Mouse (Mus musculus) cortical plate, adult 2 months (tissue): ENCODE measurements around the gene Arpp21. TPM values are rescaled to one million over a fixed set of nuclear protein-coding genes. Genes with fewer than 3 reads are reported as not detected.

Source experiments
- H3K27ac ChIP-seq: fragments of 200-500 bp; 2 replicates; pipeline ENCODE4 v1.5.1; 2012; ENCODE audit warnings: low read length, control low read depth, inconsistent platforms; ENCODE audit not compliant: insufficient read depth
- H3K4me1 ChIP-seq: fragments of 200-500 bp; 2 replicates; pipeline ENCODE4 v1.6.1; 2011; ENCODE audit warnings: low read length; ENCODE audit not compliant: control insufficient read depth, insufficient read depth
- H3K4me3 ChIP-seq: fragments of 200-500 bp; 2 replicates; pipeline ENCODE4 v1.5.1; 2011; ENCODE audit warnings: mild to moderate bottlenecking, low read length, control low read depth; ENCODE audit not compliant: insufficient read depth
- CTCF ChIP-seq: fragments of 200-500 bp; IDR thresholded peaks from 2 replicates; pipeline ENCODE4 v1.5.1; 2011; ENCODE audit warnings: mild to moderate bottlenecking, control low read depth, low read length; ENCODE audit not compliant: insufficient read depth; ENCODE audit errors: extremely low read depth
- POLR2A ChIP-seq: fragments of 200-500 bp; IDR thresholded peaks from 2 replicates; pipeline ENCODE4 v1.6.1; 2011; ENCODE audit warnings: mild to moderate bottlenecking, low read length, control low read depth; ENCODE audit not compliant: insufficient read depth; ENCODE audit errors: extremely low read depth
- polyA plus RNA-seq: library from polyadenylated mRNA; depleted of rRNA; stranded (reverse); fragments of >200 nt; gene quantifications from 2 replicates; pipeline ENCODE4 v1.2.3, GENCODE M21; 2012

Gene Arpp21
- polyA plus RNA-seq, 1 experiment = 601 TPM

DNA sequence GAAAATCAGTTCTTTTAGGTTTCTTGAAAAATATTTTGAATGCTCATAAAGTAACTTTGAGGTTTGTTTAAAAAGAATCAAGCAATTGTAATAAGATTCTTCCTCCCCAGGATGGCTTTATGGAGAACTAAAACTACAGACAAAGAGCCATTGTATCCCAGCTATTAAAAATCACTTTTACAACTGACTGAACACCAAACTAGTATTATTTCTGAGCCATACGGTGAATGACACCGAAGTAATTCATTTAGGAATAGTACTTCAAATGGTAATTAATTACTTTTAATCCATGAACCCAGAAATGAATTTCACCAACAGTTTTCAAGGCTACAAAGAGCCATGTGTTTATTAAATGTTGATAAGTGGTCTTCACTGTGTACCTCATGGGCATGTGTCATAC, 74.8 kb downstream of the Arpp21 start:
- TF ChIP-seq POLR2A (no peak), CTCF (no peak)
- H3K4me3 ChIP-seq = no peak overlapping the region
- H3K4me1 ChIP-seq = peaks cover 2% of the 10 kb centered on the region
- H3K27ac ChIP-seq = no peak overlapping the region

DNA sequence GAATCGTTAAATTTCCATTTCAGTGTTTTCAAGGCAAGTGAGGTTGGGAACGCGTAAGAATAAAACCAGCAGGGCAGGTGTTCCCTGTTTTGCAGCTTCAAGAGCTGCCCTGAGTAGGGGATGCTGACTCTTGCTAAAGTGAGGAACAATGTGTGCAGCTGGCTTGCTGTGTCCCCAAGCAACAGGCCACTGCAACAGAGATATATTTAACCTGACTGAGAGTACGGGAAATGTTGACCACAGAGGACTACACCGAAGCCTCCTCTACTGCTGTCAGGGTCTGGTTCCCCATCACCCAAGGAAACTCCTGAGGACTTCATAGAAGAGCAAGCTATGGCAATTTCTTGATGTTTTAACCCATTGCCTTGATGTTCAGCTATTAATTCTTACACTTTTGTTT, 81.8 kb downstream of the Arpp21 start:
- peaks cover 2% of the 10 kb centered on the region for H3K4me1 ChIP-seq
- no peak overlapping the region for H3K27ac ChIP-seq
- H3K4me3 ChIP-seq = no peak overlapping the region
- TF ChIP-seq CTCF (no peak), POLR2A (no peak)

DNA sequence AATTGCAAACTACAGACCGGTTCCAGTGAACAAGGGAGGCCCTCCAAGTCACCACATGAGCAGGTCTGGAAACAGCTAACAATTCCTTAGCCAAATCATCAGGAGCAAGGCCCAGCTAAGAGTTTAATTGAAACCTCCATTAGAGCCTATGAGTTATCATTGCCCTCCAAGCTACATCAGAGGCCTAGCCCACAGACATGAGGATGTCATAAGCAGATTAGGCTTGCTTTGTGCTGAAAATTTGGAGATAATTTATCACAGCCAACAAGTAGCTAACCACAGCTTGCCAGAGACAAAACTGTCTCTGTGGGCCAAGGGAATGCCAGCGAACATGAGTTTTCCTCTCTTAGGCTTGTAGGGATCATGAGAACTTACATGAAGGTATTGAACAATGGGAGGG, 83.0 kb downstream of the Arpp21 start:
- H3K27ac ChIP-seq = no peak overlapping the region
- H3K4me1 ChIP-seq = no peaks in the 10 kb centered on the region; the same call in none of the 2 replicates
- TF ChIP-seq CTCF = no peak
- TF ChIP-seq POLR2A = no peak

DNA sequence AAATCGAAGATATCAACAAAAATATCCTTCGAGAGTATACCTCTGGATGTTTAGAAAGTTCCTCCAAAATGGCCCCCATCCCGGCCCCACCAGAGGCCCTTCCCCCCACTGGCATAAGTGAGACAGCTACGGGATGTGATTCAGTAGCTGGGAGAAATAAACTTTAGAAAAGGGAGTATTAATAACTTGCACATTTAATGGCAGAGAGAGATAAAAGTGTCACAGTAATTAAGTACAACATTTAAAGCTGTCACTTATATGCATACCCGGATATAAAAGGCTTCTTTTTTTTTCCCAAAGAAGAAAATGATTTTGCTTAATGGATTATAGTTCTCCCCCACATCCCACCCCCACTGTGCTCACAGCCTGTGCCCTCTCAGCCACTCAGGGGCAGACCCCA, 84.6 kb downstream of the Arpp21 start:
- Histone ChIP-seq H3K27ac (no peak overlapping the region), H3K4me1 (no peaks in the 10 kb centered on the region; the same call in 1 of the 2 replicates), H3K4me3 (no peak overlapping the region)
- TF ChIP-seq CTCF (no peak), POLR2A (no peak)

More for the DNA sequence above, 83.0 kb downstream of the Arpp21 start:
- H3K4me3 ChIP-seq = no peak overlapping the region

DNA sequence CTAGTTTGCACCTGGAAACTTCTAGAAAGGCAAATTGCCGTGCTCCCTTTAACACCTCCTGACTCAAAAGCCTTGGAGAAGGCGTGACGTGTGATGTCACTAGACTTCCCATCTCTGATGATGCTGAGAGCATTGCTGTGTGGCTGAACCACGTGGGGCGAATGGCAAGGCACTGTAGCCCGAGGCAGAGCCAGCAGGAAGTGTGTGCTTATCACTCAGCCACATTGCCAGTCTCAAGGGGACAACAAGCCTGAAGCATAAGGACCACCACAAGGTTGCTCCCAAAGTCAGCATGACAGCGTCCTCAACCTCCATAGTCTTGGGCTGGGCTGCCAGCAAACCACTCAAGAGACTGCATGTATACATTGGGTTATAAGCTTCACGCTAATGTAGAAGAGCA, 95.1 kb downstream of the Arpp21 start:
- H3K4me1 ChIP-seq = peaks cover 4% of the 10 kb centered on the region
- H3K27ac ChIP-seq = no peak overlapping the region
- no peak overlapping the region for H3K4me3 ChIP-seq
- TF ChIP-seq POLR2A = no peak
- no peak for TF ChIP-seq CTCF

DNA sequence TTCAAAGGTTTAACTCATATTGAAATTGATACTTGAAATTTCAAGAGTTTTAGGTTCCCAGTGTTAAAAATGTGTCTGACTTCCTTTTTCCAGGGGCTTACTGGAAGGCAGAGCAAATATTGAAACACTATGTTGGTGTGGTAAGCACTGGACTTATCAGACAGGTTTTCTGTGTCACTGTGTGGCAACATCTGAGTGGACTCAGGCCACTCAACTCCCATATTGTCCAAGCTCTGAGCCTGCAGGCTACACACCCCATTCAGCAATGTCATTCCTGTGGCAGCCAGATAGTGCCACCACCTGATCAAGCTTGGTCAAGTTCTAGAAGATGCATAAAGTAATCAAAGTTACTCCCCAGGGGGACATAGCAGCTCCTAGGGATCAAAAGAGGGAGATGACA, 97.9 kb downstream of the Arpp21 start:
- Histone ChIP-seq H3K4me1 (peaks cover 4% of the 10 kb centered on the region), H3K4me3 (no peak overlapping the region), H3K27ac (no peak overlapping the region)
- TF ChIP-seq CTCF = no peak
- no peak for TF ChIP-seq POLR2A

DNA sequence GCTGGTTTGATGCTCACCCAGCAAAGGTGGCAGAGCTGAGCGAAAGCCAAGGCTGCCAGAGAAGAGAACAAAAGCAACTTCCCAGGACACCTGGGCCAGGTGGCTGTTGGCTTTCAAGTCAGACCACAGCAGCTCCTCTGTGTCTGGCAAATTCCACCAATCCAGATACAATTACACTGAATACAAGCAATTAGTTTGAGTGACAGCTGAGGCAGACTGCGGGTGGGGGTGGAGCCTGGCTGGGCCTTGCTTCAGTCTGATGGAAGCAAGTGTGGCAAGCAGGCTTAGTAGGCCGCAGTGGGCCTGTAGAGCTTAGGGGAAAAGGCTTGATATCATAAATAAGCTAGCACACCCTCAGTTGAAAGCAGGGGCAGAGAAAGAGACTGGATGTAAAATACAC, 104.9 kb downstream of the Arpp21 start:
- Histone ChIP-seq H3K4me1 (peaks cover 7% of the 10 kb centered on the region), H3K27ac (no peak overlapping the region), H3K4me3 (no peak overlapping the region)
- TF ChIP-seq POLR2A (no peak), CTCF (no peak)

DNA sequence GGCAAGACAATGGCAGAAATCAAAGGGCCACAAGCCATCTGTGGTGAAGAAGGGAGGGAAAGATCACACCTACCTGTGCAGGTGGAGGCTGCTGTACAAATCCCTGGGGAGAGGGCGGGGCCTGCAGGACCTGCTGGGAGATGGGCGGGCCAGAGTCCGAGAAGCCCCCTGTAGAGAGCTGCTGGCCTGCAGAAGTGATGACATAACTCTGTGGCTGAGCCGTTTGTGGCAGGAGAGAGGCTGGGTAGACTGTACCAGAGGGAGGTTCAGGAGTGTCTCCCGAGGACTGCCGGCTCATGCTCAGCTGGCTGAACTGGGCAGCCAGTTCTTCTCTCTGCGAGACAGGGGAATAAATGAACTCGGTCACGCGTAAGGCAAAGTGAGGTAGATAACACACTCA, 111.1 kb downstream of the Arpp21 start:
- peaks cover 7% of the 10 kb centered on the region for H3K4me1 ChIP-seq
- no peak overlapping the region; the same call in 1 of the 2 replicates for H3K27ac ChIP-seq
- TF ChIP-seq POLR2A (no peak), CTCF (no peak)
- no peak overlapping the region for H3K4me3 ChIP-seq

DNA sequence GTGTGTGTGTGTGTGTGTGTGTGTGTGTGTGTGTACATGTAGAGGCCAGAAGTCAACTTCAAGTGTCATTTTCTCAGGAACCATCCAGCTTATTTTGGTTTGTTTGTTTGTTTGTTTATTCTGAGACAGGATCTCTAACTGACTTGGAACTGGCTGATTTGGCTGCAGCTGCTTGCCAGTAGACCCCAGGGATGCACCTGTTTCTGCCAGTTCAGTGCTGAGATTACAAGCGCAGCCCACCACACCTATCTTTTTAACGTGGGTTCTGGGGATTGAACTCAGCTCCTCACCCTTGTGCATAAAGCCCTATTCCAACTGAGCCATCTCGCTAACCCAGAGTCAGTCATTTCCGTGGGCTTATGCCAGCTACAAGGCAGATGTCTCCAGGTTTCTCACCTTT, 111.6 kb downstream of the Arpp21 start:
- Histone ChIP-seq H3K27ac (no peak overlapping the region), H3K4me3 (no peak overlapping the region)

DNA sequence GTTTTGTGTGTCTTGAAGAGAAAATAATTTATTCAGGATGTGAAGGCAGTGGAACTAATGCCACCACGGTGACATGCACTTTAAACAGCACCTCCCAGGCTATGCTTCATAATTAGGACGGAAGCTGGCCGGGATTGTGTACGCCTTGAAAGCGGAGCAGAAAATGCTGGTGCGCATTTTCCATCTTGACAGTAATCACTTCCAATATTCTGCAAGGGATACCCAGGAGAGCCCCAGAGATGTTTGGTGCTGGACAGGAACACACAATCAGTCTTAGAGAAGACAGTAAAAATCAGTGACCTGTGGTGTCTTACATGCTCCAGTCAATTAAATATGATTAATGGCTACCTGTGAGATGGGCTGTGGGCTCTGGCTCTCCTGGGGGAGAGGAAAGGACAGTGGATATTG, 112.3 kb downstream of the Arpp21 start:
- peaks cover 6% of the 10 kb centered on the region for H3K4me1 ChIP-seq
- TF ChIP-seq POLR2A (no peak), CTCF (no peak)
- no peak overlapping the region for H3K4me3 ChIP-seq
- H3K27ac ChIP-seq = no peak overlapping the region

More for the DNA sequence above, 111.6 kb downstream of the Arpp21 start:
- peaks cover 9% of the 10 kb centered on the region for H3K4me1 ChIP-seq
- TF ChIP-seq CTCF (no peak), POLR2A (no peak)
